8 mouse cellular contexts compared by ENCODE assay signal in the genomic region with DNA sequence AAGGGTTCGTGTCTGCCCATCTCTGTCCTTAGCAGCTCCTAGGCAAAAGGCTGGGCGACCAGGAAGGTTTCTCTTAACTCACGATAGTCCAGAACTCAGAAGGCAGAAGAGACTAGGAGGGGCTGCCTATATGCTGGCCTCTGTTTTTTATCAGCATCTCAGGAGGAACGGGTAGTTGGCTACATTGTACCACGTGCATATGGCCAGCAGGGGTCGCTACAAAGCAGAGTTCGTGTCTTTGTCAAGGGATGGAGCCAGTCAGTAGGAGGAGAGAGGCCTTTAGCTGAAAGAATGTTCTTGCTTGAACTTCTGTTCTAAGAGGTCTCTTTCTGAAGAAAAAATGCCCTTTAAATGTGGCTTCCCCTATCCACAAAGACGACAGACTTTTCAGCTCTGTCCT. TPM values are rescaled to one million over a fixed set of nuclear protein-coding genes. Genes with fewer than 3 reads are reported as not detected.
DNase-seq lines count a peak whose midpoint lies in the region; ATAC-seq and TF ChIP-seq lines count a peak whose summit lies in the region.

No protein-coding gene starts in this region.

- peak; percentile 78 for ATAC-seq in forebrain, postnatal 0 days
- ATAC-seq in lung, embryonic 14.5 days (ENCODE audit: insufficient read depth), result peak; percentile 62

- H3K27ac ChIP-seq in ES-Bruce4 (ENCODE audit: insufficient read depth, low read length), result no peak overlapping the region
- H3K27ac ChIP-seq in forebrain, postnatal 0 days (ENCODE audit: low read depth, low read length), result no peak overlapping the region
- H3K27ac ChIP-seq in lung, embryonic 14.5 days (ENCODE audit: low read depth), result no peak overlapping the region

- TF ChIP-seq POLR2A in ES-Bruce4 (IDR thresholded peaks at IDR 0.05; ENCODE audit: insufficient read depth, low read length), result no peak

- H3K4me1 ChIP-seq in ES-Bruce4 (ENCODE audit: control insufficient read depth, insufficient read depth, low read length), result no peaks in the 10 kb centered on the region
- no peaks in the 10 kb centered on the region for H3K4me1 ChIP-seq in forebrain, postnatal 0 days (ENCODE audit: insufficient read depth)
- 0 out of 2 replicates have a peak, but pooled peaks cover 6% of the 10 kb centered on the region for H3K4me1 ChIP-seq in lung, embryonic 14.5 days (ENCODE audit: insufficient read depth)

- WGBS in forebrain, postnatal 0 days, result 10% methylated on average over 8 of the region's 8 CpGs
- WGBS in lung, embryonic 14.5 days, result 7% methylated on average over 8 of the region's 8 CpGs

- H3K9ac ChIP-seq in ES-Bruce4 (ENCODE audit: low read depth, poor library complexity, severe bottlenecking), result no peak overlapping the region
- H3K9ac ChIP-seq in forebrain, postnatal 0 days, result no peak overlapping the region
- H3K9ac ChIP-seq in lung, embryonic 14.5 days, result no peak overlapping the region

- H3K4me3 ChIP-seq in ES-Bruce4 (ENCODE audit: low read depth, low read length), result no peak overlapping the region
- no peak overlapping the region for H3K4me3 ChIP-seq in forebrain, postnatal 0 days (ENCODE audit: low read depth, low read length)
- H3K4me3 ChIP-seq in lung, embryonic 14.5 days (ENCODE audit: low read depth, low read length), result no peak overlapping the region

- TF ChIP-seq CTCF in ES-Bruce4 (IDR thresholded peaks at IDR 0.05; ENCODE audit: low read depth, low read length), result peak; percentile 82
- peak; percentile 96 for TF ChIP-seq CTCF in forebrain, postnatal 0 days (IDR thresholded peaks at IDR 0.05; ENCODE audit: low read depth)
- peak; percentile 98 for TF ChIP-seq CTCF in lung, embryonic 14.5 days (IDR thresholded peaks at IDR 0.05; ENCODE audit: low read depth)

- peak; percentile 64 for DNase-seq in c-Kit-positive CD71-positive TER-119-negative erythroid progenitor cells, embryonic 14.5 days (ENCODE audit: low read depth)
- DNase-seq in forebrain, postnatal 0 days, result peak; percentile 89
- peak; percentile 91 for DNase-seq in heart, postnatal 4 days
- DNase-seq in layer of hippocampus, adult 8-10 months (ENCODE audit: low spot score in 2 of 2), result peak; percentile 38 to 77
- peak; percentile 95 for DNase-seq in lung, embryonic 14.5 days
- peak; percentile 75 for DNase-seq in ovary, postnatal 36 days (ENCODE audit: low spot score)
- peak; percentile 92 for DNase-seq in thymus, postnatal 25 days

- H3K27me3 ChIP-seq in ES-Bruce4 (ENCODE audit: control insufficient read depth, insufficient read depth, low read length, poor library complexity, severe bottlenecking), result no peaks in the 10 kb centered on the region
- no peaks in the 10 kb centered on the region for H3K27me3 ChIP-seq in forebrain, postnatal 0 days (ENCODE audit: insufficient read depth, low read length)
- no peaks in the 10 kb centered on the region for H3K27me3 ChIP-seq in lung, embryonic 14.5 days (ENCODE audit: insufficient read depth, low read length)

- H3K36me3 ChIP-seq in ES-Bruce4 (ENCODE audit: control insufficient read depth, insufficient read depth, low read length, poor library complexity, severe bottlenecking), result no peaks in the 10 kb centered on the region
- no peaks in the 10 kb centered on the region for H3K36me3 ChIP-seq in forebrain, postnatal 0 days (ENCODE audit: insufficient read depth)
- no peaks in the 10 kb centered on the region for H3K36me3 ChIP-seq in lung, embryonic 14.5 days (ENCODE audit: insufficient read depth)

- no peaks in the 10 kb centered on the region for H3K9me3 ChIP-seq in ES-Bruce4 (replicated peaks; ENCODE audit: control insufficient read depth, insufficient read depth, low read length, poor library complexity, severe bottlenecking)
- no peaks in the 10 kb centered on the region for H3K9me3 ChIP-seq in forebrain, postnatal 0 days (ENCODE audit: low read length)
- H3K9me3 ChIP-seq in lung, embryonic 14.5 days (ENCODE audit: low read depth, low read length), result no peaks in the 10 kb centered on the region

- no peak overlapping the region for H3K4me2 ChIP-seq in forebrain, postnatal 0 days (ENCODE audit: low read depth)
- no peak overlapping the region for H3K4me2 ChIP-seq in lung, embryonic 14.5 days

- no peak for TF ChIP-seq EP300 in ES-Bruce4 (IDR thresholded peaks at IDR 0.05; ENCODE audit: insufficient read depth, low read depth, low read length)

RNA-seq across cellular contexts. Expression of a gene that starts 46.1 kb away (rescaled TPM):
- polyA plus RNA-seq in ES-Bruce4 (2011; ENCODE audit: insufficient read depth, insufficient read length, low read depth, missing spikeins), result 12.9 and 13.2 TPM in 2 replicates
- total RNA-seq in forebrain, postnatal 0 days (2014; rRNA removed), result 17.2 and 21.2 TPM in 2 replicates
- polyA plus RNA-seq in forebrain, postnatal 0 days (2015; fragmentation: Nextera tagmentation; extraction: Ambion mirVana), result 9.6 and 12.3 TPM in 2 replicates
- 100 to 1,000 TPM in 1 of 2 experiments, 10 to 100 TPM in 1; 97.5 to 106 TPM for total RNA-seq in heart, postnatal 4 days (2021)
- 10 to 100 TPM; 11.1 to 12.9 (median 11.9) TPM for total RNA-seq in layer of hippocampus, adult 8-10 months (2022)
- 79.2 and 87.6 TPM in 2 replicates for polyA plus RNA-seq in lung, embryonic 14.5 days (2014; fragmentation: Nextera tagmentation; extraction: Ambion mirVana)

RNA-seq across cellular contexts. Expression of a gene that starts 47.2 kb away (rescaled TPM):
- not detected in 2 replicates for polyA plus RNA-seq in ES-Bruce4 (2011; ENCODE audit: insufficient read depth, insufficient read length, low read depth, missing spikeins)
- total RNA-seq in forebrain, postnatal 0 days (2014; rRNA removed), result 6.2 and 7.0 TPM in 2 replicates
- polyA plus RNA-seq in forebrain, postnatal 0 days (2015; fragmentation: Nextera tagmentation; extraction: Ambion mirVana), result 5.7 and 6.8 TPM in 2 replicates
- 10 to 100 TPM; 38.9 to 41.1 TPM for total RNA-seq in heart, postnatal 4 days (2021)
- total RNA-seq in layer of hippocampus, adult 8-10 months (2022), result 10 to 100 TPM in 1 of 4 experiments, 1 to 10 TPM in 3; 4.4 to 11.1 (median 6.3) TPM
- 35.7 and 37.8 TPM in 2 replicates for polyA plus RNA-seq in lung, embryonic 14.5 days (2014; fragmentation: Nextera tagmentation; extraction: Ambion mirVana)
